Mouse (Mus musculus) small intestine, adult 2 months (tissue): ENCODE measurements around the gene Acad11. TPM values are rescaled to one million over a fixed set of nuclear protein-coding genes. Genes with fewer than 3 reads are reported as not detected.

ENCODE experiments used
- H3K27ac ChIP-seq: fragments of 200-500 bp; 2 replicates; pipeline ENCODE4 v1.5.1; 2012; ENCODE audit warnings: low read depth, low read length, control low read depth, inconsistent platforms; ENCODE audit not compliant: insufficient read depth
- H3K27me3 ChIP-seq: fragments of 200-500 bp; 2 replicates; pipeline ENCODE4 v1.6.1; 2012; ENCODE audit warnings: mild to moderate bottlenecking, moderate library complexity, low read length, inconsistent platforms; ENCODE audit not compliant: control insufficient read depth, insufficient read depth
- H3K36me3 ChIP-seq: fragments of 200-500 bp; 2 replicates; pipeline ENCODE4 v1.6.1; 2012; ENCODE audit warnings: mild to moderate bottlenecking, low read length, control low read depth, inconsistent platforms; ENCODE audit not compliant: control insufficient read depth, insufficient read depth
- H3K4me1 ChIP-seq: fragments of 200-500 bp; 2 replicates; pipeline ENCODE4 v1.6.1; 2012; ENCODE audit warnings: low read length, inconsistent platforms, mixed read lengths; ENCODE audit not compliant: control insufficient read depth, insufficient read depth, insufficient read length
- H3K4me3 ChIP-seq: fragments of 200-500 bp; 2 replicates; pipeline ENCODE4 v1.5.1; 2012; ENCODE audit warnings: low read depth, mild to moderate bottlenecking, control low read depth, inconsistent platforms, low read length, moderate library complexity
- CTCF ChIP-seq: fragments of 200-500 bp; IDR thresholded peaks from 2 replicates; pipeline ENCODE4 v1.5.1; 2012; ENCODE audit warnings: low read depth, mild to moderate bottlenecking, control low read depth, inconsistent platforms, low read length, moderate library complexity, mixed read lengths; ENCODE audit not compliant: insufficient replicate concordance, insufficient read length; ENCODE audit errors: extremely low read depth
- POLR2A ChIP-seq: fragments of 200-500 bp; IDR thresholded peaks from 2 replicates; pipeline ENCODE4 v1.6.1; 2012; ENCODE audit warnings: low read depth, mild to moderate bottlenecking, control low read depth, inconsistent platforms, low read length, moderate library complexity
- WGBS: fragments of 180-500 bp; shearing (Covaris S2); methylation state at CpG from one replicate; pipeline ENCODE4 v1.1.7; 2018; 5-methylcytosine and 5-hydroxymethylcytosine counted together
- polyA plus RNA-seq: library from polyadenylated mRNA; depleted of rRNA; stranded (reverse); fragments of >200 nt; gene quantifications from 2 replicates; pipeline ENCODE4 v1.2.3, GENCODE M21; 2012

Acad11 gene
- polyA plus RNA-seq, 1 experiment, result 54.6 TPM

- H3K4me1 ChIP-seq, result no peaks in the 10 kb centered on the region
- TF ChIP-seq CTCF (no peak), POLR2A (no peak)
- peaks cover 29% of the 10 kb centered on the region for H3K36me3 ChIP-seq
- no peak overlapping the region for H3K27ac ChIP-seq
- H3K27me3 ChIP-seq, result no peaks in the 10 kb centered on the region
- H3K4me3 ChIP-seq, result no peak overlapping the region
- 73% methylated on average over 3 of the region's 3 CpGs for WGBS
Observed at GRCm38 (mm10) chr9:104101458-104101857, 38.3 kb downstream of the Acad11 start.

- WGBS, result 58% methylated on average over 6 of the region's 6 CpGs
Observed at GRCm38 (mm10) chr9:104102301-104102700, 39.1 kb downstream of the Acad11 start.

GRCm38 (mm10) chr9:104102901-104103300 lies 39.7 kb downstream of the Acad11 start:
- no peaks in the 10 kb centered on the region for H3K27me3 ChIP-seq
- no peak overlapping the region for H3K4me3 ChIP-seq
- H3K4me1 ChIP-seq, result no peaks in the 10 kb centered on the region
- no peak for TF ChIP-seq POLR2A
- no peak for TF ChIP-seq CTCF
- peaks cover 23% of the 10 kb centered on the region for H3K36me3 ChIP-seq
- no peak overlapping the region for H3K27ac ChIP-seq
- 64% methylated on average over 2 of the region's 2 CpGs for WGBS

More at GRCm38 (mm10) chr9:104102301-104102700, 39.1 kb downstream of the Acad11 start:
- no peak overlapping the region for H3K4me3 ChIP-seq
- no peaks in the 10 kb centered on the region for H3K27me3 ChIP-seq
- H3K27ac ChIP-seq, result no peak overlapping the region
- TF ChIP-seq POLR2A, result no peak
- no peak for TF ChIP-seq CTCF
- no peaks in the 10 kb centered on the region for H3K4me1 ChIP-seq
- peaks cover 24% of the 10 kb centered on the region for H3K36me3 ChIP-seq

- no peaks in the 10 kb centered on the region for H3K27me3 ChIP-seq
- H3K4me3 ChIP-seq, result no peak overlapping the region
- WGBS, result 86% methylated on average over 2 of the region's 2 CpGs
- peaks cover 11% of the 10 kb centered on the region for H3K36me3 ChIP-seq
- H3K27ac ChIP-seq, result no peak overlapping the region
- no peak for TF ChIP-seq POLR2A
- TF ChIP-seq CTCF, result no peak
- H3K4me1 ChIP-seq, result no peaks in the 10 kb centered on the region
Observed at GRCm38 (mm10) chr9:104104986-104105385, 41.8 kb downstream of the Acad11 start.

- TF ChIP-seq CTCF (no peak), POLR2A (no peak)
- H3K27ac ChIP-seq, result no peak overlapping the region
- peaks cover 9% of the 10 kb centered on the region for H3K36me3 ChIP-seq
- H3K4me3 ChIP-seq, result no peak overlapping the region
- 73% methylated on average over 9 of the region's 9 CpGs for whole genome bisulfite sequencing
- H3K4me1 ChIP-seq, result no peaks in the 10 kb centered on the region
- H3K27me3 ChIP-seq, result no peaks in the 10 kb centered on the region
Observed at GRCm38 (mm10) chr9:104106930-104107329, 43.8 kb downstream of the Acad11 start.

- H3K27me3 ChIP-seq, result no peaks in the 10 kb centered on the region
- no peak overlapping the region for H3K27ac ChIP-seq
- no peak for TF ChIP-seq POLR2A
- TF ChIP-seq CTCF, result no peak
- 53% methylated on average over 6 of the region's 6 CpGs for WGBS
- H3K4me1 ChIP-seq, result no peaks in the 10 kb centered on the region
- H3K4me3 ChIP-seq, result no peak overlapping the region
- H3K36me3 ChIP-seq, result peaks cover 9% of the 10 kb centered on the region
Observed at GRCm38 (mm10) chr9:104107482-104107881, 44.3 kb downstream of the Acad11 start.

GRCm38 (mm10) chr9:104108571-104109143 lies 45.5 kb downstream of the Acad11 start:
- TF ChIP-seq CTCF (no peak), POLR2A (no peak)
- WGBS, result 80% methylated on average over 2 of the region's 2 CpGs

More at GRCm38 (mm10) chr9:104108571-104109143, 45.5 kb downstream of the Acad11 start:
- Histone ChIP-seq H3K4me3 (no peak overlapping the region), H3K4me1 (no peaks in the 10 kb centered on the region), H3K27me3 (no peaks in the 10 kb centered on the region), H3K27ac (no peak overlapping the region), H3K36me3 (peaks cover 12% of the 10 kb centered on the region)
